Mouse (Mus musculus) cerebellum, adult (tissue): ENCODE measurements around the gene Ick.

ENCODE experiments used
- ATAC-seq: cut with Nextera tagmentation; 2 replicates; pipeline ENCODE4 v1.9.2; 2017; ENCODE audit warnings: mild to moderate bottlenecking, moderate library complexity, mixed read lengths; ENCODE audit not compliant: insufficient number of reproducible peaks, low FRiP score, low TSS enrichment

Ick gene

GRCm38 (mm10) chr9:78103965-78104560 lies 4.9 kb upstream of the Ick start:
- ATAC-seq, result no peak

DNA sequence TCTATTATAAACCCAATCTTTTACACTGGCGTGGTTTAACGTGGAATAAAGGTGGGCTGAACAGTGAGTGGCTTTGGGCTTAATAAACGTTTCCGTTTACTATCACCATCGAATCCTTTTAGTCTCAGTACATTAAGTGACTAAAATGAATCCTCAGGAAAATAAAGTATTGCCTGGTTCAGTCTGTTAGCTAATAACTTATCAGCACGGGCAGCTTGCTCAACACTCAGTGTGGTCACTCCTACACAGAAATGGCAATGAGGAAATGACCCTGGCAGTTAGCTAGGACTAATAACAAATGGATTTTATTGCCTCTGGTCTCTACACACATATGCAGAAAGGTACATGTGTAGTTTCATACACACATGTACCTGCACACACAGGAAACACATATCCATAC lies 4.0 kb upstream of the Ick start:
- no peak for ATAC-seq

DNA sequence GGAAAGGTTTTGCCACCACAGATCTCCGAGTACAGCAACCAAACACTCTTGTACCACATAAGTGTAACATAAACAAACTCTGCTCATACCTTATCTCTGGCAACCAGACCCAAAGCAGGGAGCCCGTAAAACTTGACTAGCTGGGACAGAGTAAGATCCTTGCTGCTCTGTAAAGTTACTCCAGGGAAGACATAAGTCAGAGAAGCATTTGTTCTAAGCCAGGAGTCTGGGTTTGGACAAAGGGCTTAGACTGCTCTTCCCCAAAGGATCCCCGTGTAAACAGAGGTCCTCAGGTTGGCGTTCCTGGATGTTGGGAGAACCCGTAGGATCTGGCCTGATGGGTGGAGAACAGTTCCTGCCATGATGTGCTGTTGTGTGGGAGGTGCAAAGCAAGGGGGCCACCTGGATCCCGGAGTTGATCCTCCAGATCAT lies 3.5 kb upstream of the Ick start:
- no peak for ATAC-seq

DNA sequence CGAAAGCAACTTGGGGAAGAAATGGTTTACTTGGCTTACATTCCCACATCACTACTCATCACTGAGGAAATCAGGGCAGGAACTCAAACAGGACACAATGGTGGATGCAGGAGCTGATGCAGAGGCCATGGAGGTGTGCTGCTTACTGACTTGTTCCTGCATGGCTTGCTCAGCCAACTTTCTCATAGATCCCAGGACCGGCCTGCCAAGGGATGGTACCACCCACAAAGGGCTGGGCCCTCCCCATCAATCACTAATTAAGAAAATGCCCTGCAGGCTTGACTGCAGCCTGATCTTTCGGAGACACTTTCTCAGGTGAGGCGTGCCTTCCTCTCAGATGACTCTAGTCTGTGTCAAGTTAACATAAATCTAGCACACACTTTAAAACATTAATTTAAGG lies 2.2 kb upstream of the Ick start:
- no peak for ATAC-seq

DNA sequence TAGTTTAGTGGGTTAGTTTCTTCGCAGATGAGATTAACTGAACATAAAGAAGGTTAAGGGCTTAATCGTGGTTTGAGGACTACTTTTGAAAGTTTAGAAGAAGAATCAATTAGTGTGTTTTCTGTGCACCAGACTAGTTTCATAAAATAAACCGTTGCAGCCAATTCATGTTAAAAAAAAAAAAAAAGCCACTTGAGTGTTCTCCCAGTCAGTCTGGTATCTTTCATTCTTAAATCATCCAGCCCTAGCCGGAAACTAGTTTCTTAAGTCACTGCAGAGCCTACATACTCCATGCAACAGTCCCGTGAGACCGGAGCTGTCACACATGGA lies 1.4 kb upstream of the Ick start:
- ATAC-seq, result no peak

- ATAC-seq, result peak; percentile 52
Observed at GRCm38 (mm10) chr9:78107912-78108795, 838 bp upstream of the Ick start.

- ATAC-seq, result no peak
Observed at GRCm38 (mm10) chr9:78109656-78110055, 664 bp downstream of the Ick start.

DNA sequence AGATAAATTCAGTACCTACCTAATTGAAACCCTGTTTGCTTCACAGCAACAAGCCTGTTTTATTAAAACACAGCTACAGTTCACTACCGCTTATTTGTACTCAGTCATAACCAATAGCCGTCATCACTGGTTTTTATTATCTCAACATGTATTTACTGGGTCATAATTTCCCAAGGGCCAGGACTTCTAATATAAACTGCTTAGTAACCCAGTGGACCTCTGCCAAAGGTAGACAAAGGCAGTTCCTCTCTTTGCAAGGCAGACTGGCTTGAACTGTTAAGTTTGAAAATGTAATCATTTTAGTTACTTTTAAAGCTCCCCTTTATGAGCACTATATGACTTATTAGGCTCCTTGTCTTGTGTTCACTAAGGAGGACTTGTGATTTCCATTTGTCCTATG lies 2.5 kb downstream of the Ick start:
- ATAC-seq, result no peak

DNA sequence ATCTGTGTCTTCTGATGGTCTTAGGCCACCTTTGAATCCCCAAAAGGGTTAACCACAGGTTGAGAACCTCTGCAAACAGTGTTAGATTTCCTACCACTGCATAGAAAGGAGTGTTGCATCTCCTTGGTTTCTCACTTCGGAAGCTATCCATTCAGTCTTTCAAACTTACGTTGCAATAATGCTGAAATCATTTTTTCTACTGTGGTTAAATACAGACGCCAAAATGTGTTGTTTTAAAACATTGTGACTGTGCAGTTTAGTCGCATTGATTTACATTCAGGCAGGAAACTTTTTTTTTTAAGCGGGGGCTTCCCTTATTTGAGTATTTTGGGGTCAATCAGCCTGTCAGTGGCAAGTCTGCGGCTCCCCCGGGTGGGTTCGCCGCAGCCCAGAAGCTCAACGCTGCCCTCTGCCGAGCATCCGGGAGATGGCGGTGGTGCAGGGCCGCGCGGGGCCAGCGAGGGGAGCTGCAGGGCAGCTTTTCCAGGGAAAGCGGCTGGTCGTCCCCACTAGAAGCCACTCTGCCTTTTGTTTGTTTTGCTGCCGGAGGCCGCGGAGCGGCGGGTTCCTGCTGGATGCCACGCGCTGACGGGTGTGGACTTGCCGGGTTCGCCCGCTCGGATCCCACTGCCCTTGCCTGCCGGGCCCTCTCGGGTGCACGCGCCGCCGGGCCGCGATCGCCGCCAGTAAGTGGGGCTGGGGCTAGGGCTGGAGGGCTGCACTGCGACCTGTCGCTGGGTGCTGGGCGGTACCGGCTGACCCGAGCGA lies 4.0 kb downstream of the Ick start:
- ATAC-seq, result peak; percentile 79

DNA sequence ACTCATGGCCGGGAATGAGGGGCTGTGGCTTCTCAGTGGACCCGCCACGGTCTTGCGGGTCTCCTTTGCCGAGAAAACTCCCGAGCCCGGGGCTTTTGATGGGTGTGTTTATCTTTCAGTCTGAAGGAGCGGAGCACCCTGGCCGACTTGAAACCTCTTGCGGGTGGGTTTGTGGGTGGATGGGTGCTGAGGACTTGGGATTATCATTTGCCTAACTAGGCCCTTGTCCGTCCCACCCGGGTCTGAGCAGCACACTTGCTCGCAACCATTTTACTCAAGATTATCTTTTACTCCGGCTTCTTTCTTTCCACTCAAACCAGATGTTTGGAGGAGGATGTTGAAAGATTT lies 4.5 kb downstream of the Ick start:
- ATAC-seq, result no peak

- no peak for ATAC-seq
Observed at GRCm38 (mm10) chr9:78115746-78116145, 6.8 kb downstream of the Ick start.

- no peak for ATAC-seq
Observed at GRCm38 (mm10) chr9:78117690-78118089, 8.7 kb downstream of the Ick start.

DNA sequence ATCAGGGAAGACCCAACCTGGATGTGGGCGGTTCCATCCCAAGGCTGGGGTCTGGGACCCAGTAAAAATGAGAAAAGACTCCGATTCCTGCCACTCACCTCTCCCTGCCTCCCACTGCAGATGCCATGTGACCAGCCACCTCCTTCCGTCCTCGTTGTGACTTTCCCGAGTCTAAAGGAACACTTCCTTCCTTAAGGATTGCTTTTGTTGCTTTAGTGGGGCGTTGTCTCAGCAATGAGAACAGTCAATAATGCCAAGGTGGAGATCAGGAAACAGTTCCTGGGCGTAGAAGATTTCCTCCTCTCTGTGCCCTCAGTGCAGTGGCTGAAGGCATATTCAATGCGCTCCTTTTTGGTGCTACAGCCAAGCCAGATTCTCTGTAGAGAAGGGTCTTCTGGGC lies 12.4 kb downstream of the Ick start:
- ATAC-seq, result no peak

- no peak for ATAC-seq
Observed at GRCm38 (mm10) chr9:78121985-78122384, 13.0 kb downstream of the Ick start.

GRCm38 (mm10) chr9:78122939-78123712 lies 14.1 kb downstream of the Ick start:
- no peak for ATAC-seq

DNA sequence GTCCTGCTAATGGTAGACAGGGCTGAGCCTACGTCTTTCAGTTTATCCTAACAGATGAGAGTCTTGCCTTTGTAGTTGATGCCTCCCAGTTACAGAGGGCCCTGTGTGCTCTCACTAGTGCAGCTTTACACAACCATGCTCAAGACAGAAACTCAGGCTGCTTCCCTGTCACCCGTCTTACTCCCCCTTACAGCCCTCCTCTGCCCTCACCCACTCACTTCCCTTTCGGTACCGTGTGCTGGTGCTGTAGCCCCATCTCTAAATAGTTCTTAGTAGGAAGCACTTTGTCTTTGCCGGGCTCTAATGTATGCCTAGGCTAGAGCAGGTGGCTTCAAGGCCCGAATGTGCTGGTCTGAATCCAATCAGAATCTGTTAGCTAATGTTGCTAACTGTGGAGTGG lies 15.3 kb downstream of the Ick start:
- no peak for ATAC-seq

- no peak for ATAC-seq
Observed at GRCm38 (mm10) chr9:78126007-78126406, 17.0 kb downstream of the Ick start.

DNA sequence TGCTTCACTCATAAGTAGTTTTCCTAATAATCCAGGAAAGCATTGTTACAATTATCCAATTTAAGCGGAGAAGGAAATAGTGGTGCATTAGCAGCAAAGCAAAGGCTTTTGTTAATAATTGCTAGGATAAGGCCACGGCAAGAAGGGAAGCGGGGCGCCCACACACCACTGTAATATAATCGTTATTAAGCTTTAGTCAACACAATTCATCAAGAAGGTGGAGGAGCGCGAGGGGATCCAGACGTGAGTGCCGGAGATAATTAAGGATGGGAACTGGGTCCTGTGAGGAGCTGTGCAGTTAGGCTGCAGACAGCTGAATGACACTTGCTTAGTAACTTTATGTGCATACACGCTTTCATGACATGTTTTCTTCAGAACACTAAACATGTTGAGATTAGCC lies 17.7 kb downstream of the Ick start:
- no peak for ATAC-seq

- no peak for ATAC-seq
Observed at GRCm38 (mm10) chr9:78135658-78136057, 26.7 kb downstream of the Ick start.

DNA sequence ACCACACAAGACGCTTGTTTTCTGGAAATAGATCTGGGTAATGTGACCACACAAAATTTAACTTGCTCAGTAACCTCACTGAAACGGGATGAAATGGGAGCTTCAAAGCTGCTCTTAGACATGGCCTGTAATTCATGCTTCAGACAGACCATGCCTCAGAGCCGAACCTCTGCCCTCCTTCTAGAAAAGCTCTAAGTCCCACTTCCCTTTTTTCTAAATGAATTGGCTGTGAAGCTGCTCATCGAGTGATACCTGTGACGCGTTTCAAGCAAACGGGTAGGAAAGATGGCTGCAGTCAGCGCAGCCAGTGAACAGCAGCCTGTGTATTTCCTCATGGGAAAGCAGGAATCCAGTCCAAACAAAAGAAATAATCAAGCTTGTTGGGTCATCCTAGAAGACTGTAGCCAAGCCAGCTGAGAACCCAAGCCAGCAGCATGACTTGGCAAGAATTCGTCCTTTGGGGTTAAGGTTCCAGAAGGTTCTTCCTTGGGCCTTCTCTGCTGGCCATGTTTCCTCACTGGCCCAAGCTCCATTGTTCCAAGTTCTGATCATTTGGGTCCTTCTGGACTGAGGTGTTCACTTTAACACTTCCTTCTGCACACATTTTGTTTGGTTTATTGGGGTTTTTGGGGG lies 29.2 kb downstream of the Ick start:
- ATAC-seq, result no peak
